Mouse (Mus musculus) olfactory bulb, adult 2 months (tissue): ENCODE measurements around the gene Mical2.

Experiments
- CTCF ChIP-seq: fragments of 200-500 bp; IDR thresholded peaks from 2 replicates; pipeline ENCODE4 v1.5.1; 2012; ENCODE audit warnings: low read depth, mild to moderate bottlenecking, low read length, moderate library complexity; ENCODE audit not compliant: insufficient read depth
- POLR2A ChIP-seq: fragments of 200-500 bp; IDR thresholded peaks from 2 replicates; pipeline ENCODE4 v1.6.1; 2012; ENCODE audit warnings: mild to moderate bottlenecking, low read depth, low read length, moderate library complexity; ENCODE audit not compliant: insufficient read depth

DNA sequence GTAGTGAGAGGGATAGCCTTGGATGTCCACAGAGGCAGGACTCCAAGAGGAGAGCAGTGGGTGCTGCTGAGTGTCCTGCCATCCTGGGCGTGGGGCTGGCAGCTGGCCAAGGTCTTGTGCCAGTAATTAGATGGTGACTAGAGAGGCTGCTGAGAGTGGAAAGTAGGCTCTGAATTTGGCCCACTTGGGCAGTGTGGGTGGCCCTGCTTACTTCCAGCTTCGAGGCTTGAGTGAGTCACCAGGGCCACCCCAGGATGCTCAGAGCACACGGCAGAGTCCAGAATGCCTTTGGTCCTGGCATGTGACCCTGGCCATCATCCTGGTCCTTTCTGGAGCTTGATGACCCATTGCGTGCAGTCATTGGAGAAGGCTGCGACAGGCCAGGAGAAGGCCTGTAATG lies 232.8 kb downstream of the Mical2 start:
- TF ChIP-seq CTCF (no peak), POLR2A (no peak)
